Mouse (Mus musculus): ENCODE data around the gene Nufip2. TPM values are rescaled to one million over a fixed set of nuclear protein-coding genes. Genes with fewer than 3 reads are reported as not detected.
A peak's percentile ranks its signal among the peaks of the same experiment; 100 is the strongest.

Gene Nufip2
- polyA plus RNA-seq, 1 experiment from 2014 or later, result 5.0 TPM

GRCm38 (mm10) chr11:77762783-77763672, 77.1 kb downstream of the Nufip2 start, which contains the start of gene Myo18a:
Gene Myo18a (plus strand): TSS chr11:77763246.
- peak within 1 kb of the TSS; percentile 90 for H3K9ac ChIP-seq
- no peaks in the 10 kb centered on the region for H3K27me3 ChIP-seq
- no peaks in the 10 kb centered on the region for H3K36me3 ChIP-seq
- WGBS, result 1% methylated on average over 57 of the region's 79 CpGs
- peak within 1 kb of the TSS; percentile 81 for H3K4me2 ChIP-seq
- H3K27ac ChIP-seq, result peak within 1 kb of the TSS; percentile 91
- H3K4me1 ChIP-seq, result peaks cover 42% of the 10 kb centered on the region
- ATAC-seq (ENCODE audit: borderline replicate concordance, extremely low read depth, low FRiP score, low TSS enrichment), result peak; percentile 81
- no peaks in the 10 kb centered on the region for H3K9me3 ChIP-seq
- peak within 1 kb of the TSS; percentile 89 for H3K4me3 ChIP-seq

- Histone ChIP-seq H3K4me1 (peaks cover 40% of the 10 kb centered on the region), H3K36me3 (no peaks in the 10 kb centered on the region), H3K27me3 (no peaks in the 10 kb centered on the region), H3K9ac (peak overlapping the region; percentile 90), H3K4me2 (peak overlapping the region; percentile 81), H3K4me3 (peak overlapping the region; percentile 89), H3K27ac (peak overlapping the region; percentile 91), H3K9me3 (no peaks in the 10 kb centered on the region)
- ATAC-seq (ENCODE audit: borderline replicate concordance, extremely low read depth, low FRiP score, low TSS enrichment), result peak; percentile 54; the same call in 1 of the 2 replicates
- 4% methylated on average over 26 of the region's 26 CpGs for WGBS
These were observed 77.9 kb downstream of the Nufip2 start for GRCm38 (mm10) chr11:77763673-77764340.

GRCm38 (mm10) chr11:77764694-77765458, 78.9 kb downstream of the Nufip2 start:
- 39% methylated on average over 9 of the region's 9 CpGs for WGBS

GRCm38 (mm10) chr11:77765459-77765777, 79.5 kb downstream of the Nufip2 start:
- Histone ChIP-seq H3K36me3 (no peaks in the 10 kb centered on the region), H3K4me3 (peak overlapping the region; percentile 0; the same call in 1 of the 2 replicates), H3K4me2 (peak overlapping the region; percentile 81), H3K27ac (peak overlapping the region; percentile 91), H3K9ac (peak overlapping the region; percentile 5; the same call in 1 of the 2 replicates), H3K27me3 (no peaks in the 10 kb centered on the region), H3K4me1 (peaks cover 43% of the 10 kb centered on the region), H3K9me3 (no peaks in the 10 kb centered on the region)
- no peak for ATAC-seq (ENCODE audit: borderline replicate concordance, extremely low read depth, low FRiP score, low TSS enrichment)
- WGBS, result 35% methylated on average over 4 of the region's 4 CpGs

More at GRCm38 (mm10) chr11:77764694-77765458, 78.9 kb downstream of the Nufip2 start:
- Histone ChIP-seq H3K9ac (0 out of 2 replicates have a peak overlapping the region, but pooled peaks have one; percentile 90), H3K4me1 (peaks cover 43% of the 10 kb centered on the region), H3K4me3 (peak overlapping the region; percentile 89), H3K36me3 (no peaks in the 10 kb centered on the region), H3K27me3 (no peaks in the 10 kb centered on the region), H3K9me3 (no peaks in the 10 kb centered on the region), H3K27ac (peak overlapping the region; percentile 91), H3K4me2 (peak overlapping the region; percentile 81)
- ATAC-seq (ENCODE audit: borderline replicate concordance, extremely low read depth, low FRiP score, low TSS enrichment), result peak; percentile 37; the same call in 1 of the 2 replicates

- 3% methylated on average over 35 of the region's 35 CpGs for WGBS
- Histone ChIP-seq H3K9me3 (no peaks in the 10 kb centered on the region), H3K4me2 (peak overlapping the region; percentile 81), H3K36me3 (no peaks in the 10 kb centered on the region), H3K4me3 (peak overlapping the region; percentile 39), H3K27ac (peak overlapping the region; percentile 91), H3K27me3 (no peaks in the 10 kb centered on the region), H3K9ac (peak overlapping the region; percentile 49), H3K4me1 (peaks cover 43% of the 10 kb centered on the region)
- ATAC-seq (ENCODE audit: borderline replicate concordance, extremely low read depth, low FRiP score, low TSS enrichment), result 0 out of 2 replicates have a peak, but pooled peaks have one; percentile 24
These were observed 80.5 kb downstream of the Nufip2 start for GRCm38 (mm10) chr11:77766351-77767001.

GRCm38 (mm10) chr11:77769496-77769895, 83.5 kb downstream of the Nufip2 start:
- peaks cover 44% of the 10 kb centered on the region for H3K4me1 ChIP-seq
- WGBS, result 77% methylated on average over 4 of the region's 4 CpGs

GRCm38 (mm10) chr11:77770346-77770745, 84.4 kb downstream of the Nufip2 start:
- H3K27ac ChIP-seq, result no peak overlapping the region
- no peaks in the 10 kb centered on the region for H3K9me3 ChIP-seq
- no peaks in the 10 kb centered on the region for H3K27me3 ChIP-seq
- WGBS, result 66% methylated on average over 8 of the region's 8 CpGs
- H3K36me3 ChIP-seq, result no peaks in the 10 kb centered on the region
- no peak overlapping the region for H3K4me2 ChIP-seq
- H3K4me3 ChIP-seq, result no peak overlapping the region
- H3K9ac ChIP-seq, result no peak overlapping the region
- no peak for ATAC-seq (ENCODE audit: borderline replicate concordance, extremely low read depth, low FRiP score, low TSS enrichment)
- peaks cover 36% of the 10 kb centered on the region for H3K4me1 ChIP-seq

More at GRCm38 (mm10) chr11:77769496-77769895, 83.5 kb downstream of the Nufip2 start:
- H3K9me3 ChIP-seq, result no peaks in the 10 kb centered on the region
- no peak overlapping the region for H3K27ac ChIP-seq
- H3K4me3 ChIP-seq, result no peak overlapping the region
- ATAC-seq (ENCODE audit: borderline replicate concordance, extremely low read depth, low FRiP score, low TSS enrichment), result no peak
- no peaks in the 10 kb centered on the region for H3K27me3 ChIP-seq
- H3K9ac ChIP-seq, result no peak overlapping the region
- no peak overlapping the region for H3K4me2 ChIP-seq
- H3K36me3 ChIP-seq, result no peaks in the 10 kb centered on the region

GRCm38 (mm10) chr11:77771879-77772713, 86.1 kb downstream of the Nufip2 start:
- no peak overlapping the region for H3K4me2 ChIP-seq
- H3K9ac ChIP-seq, result no peak overlapping the region
- H3K27ac ChIP-seq, result peak overlapping the region; percentile 63; the same call in 1 of the 2 replicates
- H3K9me3 ChIP-seq, result no peaks in the 10 kb centered on the region
- H3K4me3 ChIP-seq, result no peak overlapping the region
- 50% methylated on average over 8 of the region's 8 CpGs for WGBS
- ATAC-seq (ENCODE audit: borderline replicate concordance, extremely low read depth, low FRiP score, low TSS enrichment), result no peak
- peaks cover 22% of the 10 kb centered on the region for H3K4me1 ChIP-seq
- no peaks in the 10 kb centered on the region for H3K36me3 ChIP-seq
- H3K27me3 ChIP-seq, result no peaks in the 10 kb centered on the region

- no peak overlapping the region for H3K4me3 ChIP-seq
- H3K4me2 ChIP-seq, result no peak overlapping the region
- no peaks in the 10 kb centered on the region for H3K9me3 ChIP-seq
- peaks cover 11% of the 10 kb centered on the region; the same call in 1 of the 2 replicates for H3K36me3 ChIP-seq
- H3K27ac ChIP-seq, result peak overlapping the region; percentile 48; the same call in 1 of the 2 replicates
- no peak overlapping the region for H3K9ac ChIP-seq
- H3K27me3 ChIP-seq, result no peaks in the 10 kb centered on the region
- 65% methylated on average over 9 of the region's 9 CpGs for WGBS
- ATAC-seq (ENCODE audit: borderline replicate concordance, extremely low read depth, low FRiP score, low TSS enrichment), result no peak
- H3K4me1 ChIP-seq, result peaks cover 19% of the 10 kb centered on the region
These were observed 89.9 kb downstream of the Nufip2 start for GRCm38 (mm10) chr11:77775701-77776400.

GRCm38 (mm10) chr11:77777436-77777835, 91.5 kb downstream of the Nufip2 start:
- 88% methylated on average over 17 of the region's 17 CpGs for WGBS
- Histone ChIP-seq H3K4me2 (no peak overlapping the region), H3K27me3 (no peaks in the 10 kb centered on the region), H3K9me3 (no peaks in the 10 kb centered on the region), H3K9ac (no peak overlapping the region), H3K36me3 (peaks cover 11% of the 10 kb centered on the region; the same call in 1 of the 2 replicates), H3K27ac (no peak overlapping the region), H3K4me3 (no peak overlapping the region), H3K4me1 (peaks cover 19% of the 10 kb centered on the region)
- ATAC-seq (ENCODE audit: borderline replicate concordance, extremely low read depth, low FRiP score, low TSS enrichment), result no peak
